Mouse (Mus musculus) embryonic facial prominence, embryonic 12.5 days (tissue): Measurements from ENCODE around the gene Slc4a2. TPM values are rescaled to one million over a fixed set of nuclear protein-coding genes. Genes with fewer than 3 reads are reported as not detected.

Source experiments
- ATAC-seq: fragments of 200-750 bp; cut with Nextera tagmentation; 2 replicates; pipeline ENCODE4 v1.8.0; 2017; ENCODE audit not compliant: insufficient number of reproducible peaks, insufficient read depth, low FRiP score, low TSS enrichment
- H3K27ac ChIP-seq: fragments of 300-500 bp; sonication (generic); 2 replicates; pipeline ENCODE4 v1.5.1; 2016; ENCODE audit warnings: mild to moderate bottlenecking
- H3K27me3 ChIP-seq: fragments of 300-500 bp; sonication (generic); 2 replicates; pipeline ENCODE4 v1.6.1; 2016; ENCODE audit warnings: mild to moderate bottlenecking, moderate library complexity
- H3K36me3 ChIP-seq: fragments of 300-500 bp; sonication (generic); 2 replicates; pipeline ENCODE4 v1.6.1; 2016; ENCODE audit warnings: mild to moderate bottlenecking
- H3K4me1 ChIP-seq: fragments of 300-500 bp; sonication (generic); 2 replicates; pipeline ENCODE4 v1.6.1; 2016
- H3K4me2 ChIP-seq: fragments of 300-500 bp; sonication (generic); replicated peaks from 2 replicates; pipeline ENCODE4 v1.6.1; 2016; ENCODE audit warnings: mild to moderate bottlenecking, moderate library complexity
- H3K4me3 ChIP-seq: fragments of 300-500 bp; sonication (generic); 2 replicates; pipeline ENCODE4 v1.5.1; 2016; ENCODE audit warnings: mild to moderate bottlenecking
- H3K9ac ChIP-seq: fragments of 300-500 bp; sonication (generic); 2 replicates; pipeline ENCODE4 v1.6.1; 2016; ENCODE audit warnings: mild to moderate bottlenecking, moderate library complexity
- H3K9me3 ChIP-seq: fragments of 300-500 bp; sonication (generic); 2 replicates; pipeline ENCODE4 v1.6.1; 2016; ENCODE audit warnings: mild to moderate bottlenecking, moderate library complexity
- WGBS: fragments of 180-500 bp; shearing (Covaris S2); methylation state at CpG from one replicate; pipeline ENCODE4 v1.1.7; 2016; 5-methylcytosine and 5-hydroxymethylcytosine counted together
- polyA plus RNA-seq: library from polyadenylated mRNA; unstranded; fragments of >200 nt; fragmentation: Nextera tagmentation; extraction: Ambion mirVana; gene quantifications from 2 replicates; pipeline ENCODE4 v1.2.1, GENCODE M21; 2016

The Slc4a2 gene
- polyA plus RNA-seq, 1 experiment from 2014 or later: 49.8 TPM

- ATAC-seq: no peak
- 2% methylated on average over 66 of the region's 67 CpGs for WGBS
- Histone ChIP-seq H3K9me3 (no peaks in the 10 kb centered on the region), H3K4me2 (peak overlapping the region; percentile 64), H3K9ac (peak overlapping the region; percentile 57), H3K4me1 (peaks cover 48% of the 10 kb centered on the region), H3K27me3 (peaks cover 25% of the 10 kb centered on the region; the same call in 1 of the 2 replicates), H3K27ac (peak overlapping the region; percentile 68; the same call in 1 of the 2 replicates), H3K36me3 (peaks cover 30% of the 10 kb centered on the region), H3K4me3 (peak overlapping the region; percentile 39)
Measured at GRCm38 (mm10) chr5:24474723-24475261, 51.2 kb downstream of the Slc4a2 start.

- H3K9ac ChIP-seq: 0 out of 2 replicates have a peak overlapping the region, but pooled peaks have one; percentile 57
- no peak for ATAC-seq
- 72% methylated on average over 6 of the region's 6 CpGs for WGBS
- peaks cover 25% of the 10 kb centered on the region; the same call in 1 of the 2 replicates for H3K27me3 ChIP-seq
- H3K36me3 ChIP-seq: peaks cover 39% of the 10 kb centered on the region
- peak overlapping the region; percentile 39 for H3K4me3 ChIP-seq
- H3K4me1 ChIP-seq: peaks cover 40% of the 10 kb centered on the region
- H3K27ac ChIP-seq: no peak overlapping the region
- H3K9me3 ChIP-seq: no peaks in the 10 kb centered on the region
- peak overlapping the region; percentile 64 for H3K4me2 ChIP-seq
Measured at GRCm38 (mm10) chr5:24475476-24476241, 52.0 kb downstream of the Slc4a2 start.

- Histone ChIP-seq H3K4me1 (peaks cover 50% of the 10 kb centered on the region), H3K27ac (no peak overlapping the region), H3K27me3 (peaks cover 24% of the 10 kb centered on the region; the same call in 1 of the 2 replicates), H3K4me3 (no peak overlapping the region), H3K4me2 (no peak overlapping the region), H3K9me3 (no peaks in the 10 kb centered on the region), H3K36me3 (peaks cover 56% of the 10 kb centered on the region), H3K9ac (no peak overlapping the region)
- no peak for ATAC-seq
- WGBS: 92% methylated on average over 9 of the region's 9 CpGs
Measured at GRCm38 (mm10) chr5:24477909-24478308, 54.3 kb downstream of the Slc4a2 start.

- peak; percentile 43; the same call in 1 of the 2 replicates for ATAC-seq
- H3K27me3 ChIP-seq: 0 out of 2 replicates have a peak, but pooled peaks cover 8% of the 10 kb centered on the region
- H3K9me3 ChIP-seq: no peaks in the 10 kb centered on the region
- WGBS: 2% methylated on average over 3 of the region's 4 CpGs
- H3K9ac ChIP-seq: no peak overlapping the region
- H3K4me2 ChIP-seq: no peak overlapping the region
- H3K36me3 ChIP-seq: peaks cover 76% of the 10 kb centered on the region
- H3K4me3 ChIP-seq: no peak overlapping the region
- H3K27ac ChIP-seq: no peak overlapping the region
- H3K4me1 ChIP-seq: peaks cover 36% of the 10 kb centered on the region
Measured at GRCm38 (mm10) chr5:24481647-24482046, 58.0 kb downstream of the Slc4a2 start.

GRCm38 (mm10) chr5:24482247-24483079 lies 58.8 kb downstream of the Slc4a2 start:
- H3K4me2 ChIP-seq: 0 out of 2 replicates have a peak overlapping the region, but pooled peaks have one; percentile 2
- peaks cover 76% of the 10 kb centered on the region for H3K36me3 ChIP-seq
- 0 out of 2 replicates have a peak, but pooled peaks cover 8% of the 10 kb centered on the region for H3K27me3 ChIP-seq

GRCm38 (mm10) chr5:24483326-24483725 lies 59.7 kb downstream of the Slc4a2 start:
- Histone ChIP-seq H3K36me3 (peaks cover 76% of the 10 kb centered on the region), H3K27me3 (0 out of 2 replicates have a peak, but pooled peaks cover 8% of the 10 kb centered on the region), H3K27ac (no peak overlapping the region), H3K9me3 (no peaks in the 10 kb centered on the region), H3K9ac (no peak overlapping the region), H3K4me3 (no peak overlapping the region), H3K4me1 (peaks cover 36% of the 10 kb centered on the region), H3K4me2 (no peak overlapping the region)
- no peak for ATAC-seq
- WGBS: 21% methylated on average over 11 of the region's 11 CpGs

More at GRCm38 (mm10) chr5:24482247-24483079, 58.8 kb downstream of the Slc4a2 start:
- 0 out of 2 replicates have a peak overlapping the region, but pooled peaks have one; percentile 14 for H3K27ac ChIP-seq
- peaks cover 36% of the 10 kb centered on the region for H3K4me1 ChIP-seq
- no peak overlapping the region for H3K4me3 ChIP-seq
- H3K9me3 ChIP-seq: no peaks in the 10 kb centered on the region
- H3K9ac ChIP-seq: peak overlapping the region; percentile 31; the same call in 1 of the 2 replicates
- 32% methylated on average over 39 of the region's 41 CpGs for WGBS
- no peak for ATAC-seq

GRCm38 (mm10) chr5:24484963-24485362 lies 61.3 kb downstream of the Slc4a2 start:
- Histone ChIP-seq H3K9me3 (no peaks in the 10 kb centered on the region), H3K4me2 (peak overlapping the region; percentile 30), H3K4me1 (peaks cover 36% of the 10 kb centered on the region), H3K9ac (peak overlapping the region; percentile 30; the same call in 1 of the 2 replicates), H3K36me3 (peaks cover 76% of the 10 kb centered on the region), H3K27me3 (0 out of 2 replicates have a peak, but pooled peaks cover 8% of the 10 kb centered on the region), H3K27ac (no peak overlapping the region), H3K4me3 (no peak overlapping the region)
- 26% methylated on average over 22 of the region's 22 CpGs for WGBS
- ATAC-seq: no peak

GRCm38 (mm10) chr5:24486097-24486496 lies 62.5 kb downstream of the Slc4a2 start:
- WGBS: 2% methylated on average over 8 of the region's 8 CpGs
- Histone ChIP-seq H3K36me3 (peaks cover 76% of the 10 kb centered on the region), H3K4me1 (peaks cover 33% of the 10 kb centered on the region), H3K9ac (no peak overlapping the region), H3K27me3 (0 out of 2 replicates have a peak, but pooled peaks cover 8% of the 10 kb centered on the region), H3K4me3 (no peak overlapping the region), H3K27ac (no peak overlapping the region), H3K9me3 (no peaks in the 10 kb centered on the region), H3K4me2 (no peak overlapping the region)
- ATAC-seq: no peak

- H3K4me2 ChIP-seq: no peak overlapping the region
- no peak for ATAC-seq
- H3K4me3 ChIP-seq: no peak overlapping the region
- WGBS: 86% methylated on average over 5 of the region's 5 CpGs
- H3K4me1 ChIP-seq: peaks cover 29% of the 10 kb centered on the region
- H3K27me3 ChIP-seq: 0 out of 2 replicates have a peak, but pooled peaks cover 8% of the 10 kb centered on the region
- H3K9ac ChIP-seq: no peak overlapping the region
- H3K27ac ChIP-seq: no peak overlapping the region
- H3K36me3 ChIP-seq: peaks cover 78% of the 10 kb centered on the region
- no peaks in the 10 kb centered on the region for H3K9me3 ChIP-seq
Measured at GRCm38 (mm10) chr5:24486738-24487137, 63.1 kb downstream of the Slc4a2 start.

- H3K27ac ChIP-seq: no peak overlapping the region
Measured at GRCm38 (mm10) chr5:24490413-24490920, 66.8 kb downstream of the Slc4a2 start.

More at GRCm38 (mm10) chr5:24490413-24490920, 66.8 kb downstream of the Slc4a2 start:
- H3K9me3 ChIP-seq: no peaks in the 10 kb centered on the region
- H3K9ac ChIP-seq: no peak overlapping the region
- no peak overlapping the region for H3K4me2 ChIP-seq
- ATAC-seq: no peak
- H3K4me1 ChIP-seq: peaks cover 6% of the 10 kb centered on the region
- 75% methylated on average over 14 of the region's 14 CpGs for WGBS
- no peaks in the 10 kb centered on the region for H3K27me3 ChIP-seq
- no peak overlapping the region for H3K4me3 ChIP-seq
- peaks cover 92% of the 10 kb centered on the region for H3K36me3 ChIP-seq
